Mouse (Mus musculus) kidney, adult 2 months (tissue): Measurements from ENCODE around the gene Thsd7a.

Experiments used
- CTCF ChIP-seq: fragments of 200-500 bp; conservative IDR thresholded peaks from 2 replicates; pipeline ENCODE4 v1.5.1; 2011; ENCODE audit warnings: low read depth, mild to moderate bottlenecking, control low read depth, low read length, moderate library complexity, mixed read lengths; ENCODE audit not compliant: insufficient read depth, insufficient read length
- POLR2A ChIP-seq: fragments of 200-500 bp; IDR thresholded peaks from one replicate; pipeline ENCODE4 v1.6.1; 2011; ENCODE audit warnings: low read depth, low read length, control low read depth

GRCm38 (mm10) chr6:12747856-12748450, 1.3 kb downstream of the Thsd7a start:
- TF ChIP-seq CTCF (no peak), POLR2A (no peak)
